Mouse (Mus musculus): ENCODE measurements at regions not wholly inside any gene's neighbourhood (a gene's known extent, or its start where the extent isn't known, plus 50 kb on each side); places are given as distances from the start of the nearest gene placed in this dataset.

DNA sequence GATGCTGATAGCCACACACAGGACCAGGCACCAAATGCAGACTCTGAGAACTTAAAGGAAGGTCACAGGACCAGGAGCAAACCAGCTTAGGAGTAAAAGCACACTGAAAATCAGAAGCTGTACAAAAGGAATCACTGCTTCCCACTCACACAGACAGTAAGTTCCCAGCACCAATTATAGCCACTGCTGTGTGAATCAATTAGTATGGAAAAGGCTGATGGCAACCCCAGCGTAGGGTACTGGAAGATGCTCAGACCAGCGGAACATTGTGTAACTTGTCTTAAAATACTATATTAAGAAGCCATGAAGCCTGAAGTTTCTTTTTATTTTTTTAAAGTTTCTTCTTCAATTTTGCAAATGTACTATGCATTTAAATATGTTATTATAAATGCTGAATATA, 115.8 kb downstream of the Lnpk start:
- no peak overlapping the region for H3K27ac ChIP-seq
- no peak for ATAC-seq (ENCODE audit: low FRiP score)
- 86% methylated on average over 2 of the region's 2 CpGs for WGBS
- 0 out of 2 replicates have a peak, but pooled peaks cover 5% of the 10 kb centered on the region for H3K27me3 ChIP-seq
- H3K4me1 ChIP-seq (replicated peaks): no peaks in the 10 kb centered on the region
- H3K9me3 ChIP-seq: no peaks in the 10 kb centered on the region
- H3K36me3 ChIP-seq: no peaks in the 10 kb centered on the region
- H3K4me3 ChIP-seq: no peak overlapping the region
- no peak overlapping the region for H3K9ac ChIP-seq
- no peak overlapping the region for H3K4me2 ChIP-seq

DNA sequence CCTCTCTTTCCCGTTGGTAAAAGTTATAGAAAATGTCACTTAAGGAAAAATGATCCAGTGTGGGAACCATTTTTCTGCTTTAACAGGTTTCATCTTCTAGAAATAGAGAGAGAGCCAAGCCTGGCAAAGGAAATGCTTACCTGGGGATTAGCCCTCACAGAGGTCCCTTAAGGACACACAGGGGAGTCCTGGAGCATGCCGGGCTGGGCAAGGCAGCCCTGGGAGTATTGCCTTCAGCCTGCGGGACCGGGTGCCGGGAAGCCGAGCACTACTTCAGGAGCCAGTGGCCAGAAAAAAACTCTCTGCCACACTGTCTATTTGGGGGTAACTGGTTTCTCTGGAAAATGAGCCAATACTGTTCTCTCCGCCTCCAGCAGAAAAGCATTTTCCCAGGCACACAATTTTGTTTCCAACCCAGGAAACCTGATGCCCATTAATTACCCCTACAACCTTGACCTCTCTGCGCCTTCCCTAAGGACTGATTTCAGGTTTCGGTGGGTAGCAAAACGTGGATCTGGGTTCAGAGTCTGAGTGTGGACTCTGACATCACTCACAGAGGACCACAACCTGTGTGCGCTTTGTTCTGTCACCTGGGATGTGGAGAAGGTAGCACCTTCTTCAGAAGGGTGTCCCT, 117.9 kb downstream of the Lnpk start:
- no peak overlapping the region for H3K4me2 ChIP-seq
- H3K9ac ChIP-seq: no peak overlapping the region
- no peaks in the 10 kb centered on the region for H3K36me3 ChIP-seq
- 68% methylated on average over 11 of the region's 11 CpGs for WGBS
- no peaks in the 10 kb centered on the region for H3K9me3 ChIP-seq
- H3K4me1 ChIP-seq (replicated peaks): no peaks in the 10 kb centered on the region
- H3K27me3 ChIP-seq: 0 out of 2 replicates have a peak, but pooled peaks cover 5% of the 10 kb centered on the region
- H3K4me3 ChIP-seq: no peak overlapping the region
- no peak overlapping the region for H3K27ac ChIP-seq
- ATAC-seq (ENCODE audit: low FRiP score): no peak

DNA sequence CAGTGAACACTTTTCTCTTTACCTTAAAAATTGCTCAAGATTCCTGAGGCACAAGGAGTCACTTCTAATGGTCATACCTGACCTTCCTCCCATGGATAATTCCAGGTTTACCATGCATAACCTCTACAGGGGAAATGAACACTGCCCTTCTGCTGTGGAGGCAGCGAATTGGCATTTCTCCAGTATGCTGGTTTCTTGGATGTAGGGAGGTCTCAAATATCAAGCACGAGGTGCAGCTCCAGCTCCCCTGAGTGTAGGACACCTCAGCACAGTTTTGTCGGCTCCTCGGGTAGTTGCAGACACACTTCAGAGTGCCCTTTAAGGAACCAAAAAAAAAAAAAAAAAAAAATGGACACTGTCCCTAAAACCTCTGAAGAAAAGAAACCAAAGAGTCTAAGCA, 124.8 kb downstream of the Lnpk start:
- Histone ChIP-seq H3K9me3 (no peaks in the 10 kb centered on the region), H3K27ac (no peak overlapping the region), H3K4me3 (no peak overlapping the region), H3K36me3 (no peaks in the 10 kb centered on the region), H3K4me2 (no peak overlapping the region), H3K9ac (no peak overlapping the region), H3K27me3 (peaks cover 10% of the 10 kb centered on the region; the same call in 1 of the 2 replicates), H3K4me1 (replicated peaks) (peaks cover 33% of the 10 kb centered on the region)
- 81% methylated on average over 4 of the region's 4 CpGs for WGBS
- ATAC-seq (ENCODE audit: low FRiP score): no peak

GRCm38 (mm10) chr2:74452679-74453078, 126.6 kb downstream of the Lnpk start:
- Histone ChIP-seq H3K27ac (no peak overlapping the region), H3K4me3 (no peak overlapping the region), H3K4me2 (no peak overlapping the region), H3K9ac (no peak overlapping the region), H3K9me3 (no peaks in the 10 kb centered on the region), H3K27me3 (peaks cover 10% of the 10 kb centered on the region; the same call in 1 of the 2 replicates), H3K4me1 (replicated peaks) (peaks cover 36% of the 10 kb centered on the region), H3K36me3 (no peaks in the 10 kb centered on the region)
- ATAC-seq (ENCODE audit: low FRiP score): no peak
- WGBS: 90% methylated on average over 1 of the region's 1 CpGs

GRCm38 (mm10) chr2:74451578-74451977, 127.7 kb downstream of the Lnpk start:
- no peak overlapping the region for H3K9ac ChIP-seq

DNA sequence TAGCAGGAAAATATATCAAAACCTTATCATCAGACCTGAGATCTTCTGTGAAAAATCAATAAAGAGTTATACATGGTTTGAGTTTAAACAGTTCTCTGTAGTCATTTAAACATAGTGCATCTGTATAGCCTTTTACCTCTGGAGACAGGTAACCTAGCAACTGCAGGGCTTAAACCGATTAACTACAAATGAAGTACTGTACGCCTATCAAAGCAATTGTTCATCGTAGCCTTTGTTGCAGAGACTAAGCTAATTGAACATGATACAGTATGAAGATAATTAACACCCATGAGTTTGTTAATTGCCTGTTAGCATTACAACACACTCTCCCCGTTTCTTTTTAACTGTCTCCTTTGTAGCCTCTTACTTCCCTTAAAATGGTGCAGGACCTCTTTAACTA, 128.2 kb downstream of the Lnpk start:
- Histone ChIP-seq H3K4me1 (replicated peaks) (peaks cover 36% of the 10 kb centered on the region), H3K27ac (peak overlapping the region; percentile 74), H3K4me2 (no peak overlapping the region; the same call in 1 of the 2 replicates), H3K36me3 (no peaks in the 10 kb centered on the region), H3K27me3 (peaks cover 10% of the 10 kb centered on the region; the same call in 1 of the 2 replicates), H3K4me3 (no peak overlapping the region), H3K9me3 (no peaks in the 10 kb centered on the region), H3K9ac (no peak overlapping the region)
- peak; percentile 67 for ATAC-seq (ENCODE audit: low FRiP score)
- WGBS: 16% methylated on average over 4 of the region's 4 CpGs

More at GRCm38 (mm10) chr2:74451578-74451977, 127.7 kb downstream of the Lnpk start:
- peaks cover 10% of the 10 kb centered on the region; the same call in 1 of the 2 replicates for H3K27me3 ChIP-seq
- ATAC-seq (ENCODE audit: low FRiP score): no peak
- 23% methylated on average over 6 of the region's 6 CpGs for WGBS
- no peaks in the 10 kb centered on the region for H3K36me3 ChIP-seq
- peaks cover 36% of the 10 kb centered on the region for H3K4me1 ChIP-seq (replicated peaks)
- no peak overlapping the region; the same call in 1 of the 2 replicates for H3K4me2 ChIP-seq
- H3K9me3 ChIP-seq: no peaks in the 10 kb centered on the region
- no peak overlapping the region for H3K4me3 ChIP-seq
- peak overlapping the region; percentile 74 for H3K27ac ChIP-seq

GRCm38 (mm10) chr2:74450064-74450765, 129.0 kb downstream of the Lnpk start:
- WGBS: 19% methylated on average over 11 of the region's 11 CpGs
- peaks cover 36% of the 10 kb centered on the region for H3K4me1 ChIP-seq (replicated peaks)
- H3K36me3 ChIP-seq: no peaks in the 10 kb centered on the region
- no peaks in the 10 kb centered on the region for H3K9me3 ChIP-seq
- no peak overlapping the region for H3K4me3 ChIP-seq
- H3K27ac ChIP-seq: peak overlapping the region; percentile 81
- peaks cover 7% of the 10 kb centered on the region; the same call in 1 of the 2 replicates for H3K27me3 ChIP-seq
- ATAC-seq (ENCODE audit: low FRiP score): peak; percentile 60
- no peak overlapping the region for H3K9ac ChIP-seq
- H3K4me2 ChIP-seq: 0 out of 2 replicates have a peak overlapping the region, but pooled peaks have one; percentile 17

GRCm38 (mm10) chr2:74435184-74435911, 143.9 kb downstream of the Lnpk start:
- Histone ChIP-seq H3K27ac (no peak overlapping the region), H3K4me3 (no peak overlapping the region), H3K36me3 (no peaks in the 10 kb centered on the region), H3K9me3 (peaks cover 15% of the 10 kb centered on the region), H3K4me1 (replicated peaks) (no peaks in the 10 kb centered on the region), H3K27me3 (no peaks in the 10 kb centered on the region), H3K9ac (no peak overlapping the region), H3K4me2 (no peak overlapping the region)
- no peak for ATAC-seq (ENCODE audit: low FRiP score)
- 94% methylated on average over 13 of the region's 13 CpGs for WGBS

GRCm38 (mm10) chr2:74426746-74427145, 152.5 kb downstream of the Lnpk start:
- peak overlapping the region; percentile 86 for H3K27ac ChIP-seq
- H3K9me3 ChIP-seq: no peaks in the 10 kb centered on the region
- peak; percentile 97 for ATAC-seq (ENCODE audit: low FRiP score)
- peak overlapping the region; percentile 23 for H3K4me3 ChIP-seq
- H3K36me3 ChIP-seq: no peaks in the 10 kb centered on the region
- H3K27me3 ChIP-seq: no peaks in the 10 kb centered on the region
- H3K4me1 ChIP-seq (replicated peaks): peaks cover 14% of the 10 kb centered on the region
- peak overlapping the region; percentile 45 for H3K4me2 ChIP-seq
- WGBS: 13% methylated on average over 15 of the region's 15 CpGs
- H3K9ac ChIP-seq: peak overlapping the region; percentile 53

DNA sequence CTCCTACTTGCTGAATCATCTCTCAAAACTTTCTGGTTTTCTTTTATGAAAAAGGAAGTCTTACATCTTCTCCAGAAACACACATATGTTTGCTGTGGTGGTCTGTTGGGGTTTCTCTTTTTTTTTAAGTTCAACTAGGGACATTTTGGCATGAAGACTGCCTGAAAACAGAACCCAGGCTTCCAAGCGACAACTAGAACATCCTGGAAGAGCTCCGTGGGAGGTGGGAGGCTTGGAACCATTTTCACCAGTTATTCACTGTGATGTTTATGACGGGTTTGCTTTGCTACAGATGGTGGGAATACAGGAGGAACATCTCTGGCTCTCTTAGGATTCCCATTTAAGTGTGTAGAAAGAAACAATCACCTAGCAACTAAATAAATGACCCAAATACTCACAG, 154.5 kb downstream of the Lnpk start:
- no peaks in the 10 kb centered on the region for H3K36me3 ChIP-seq
- no peak for ATAC-seq (ENCODE audit: low FRiP score)
- no peak overlapping the region for H3K9ac ChIP-seq
- no peak overlapping the region for H3K4me2 ChIP-seq
- 88% methylated on average over 3 of the region's 3 CpGs for WGBS
- no peaks in the 10 kb centered on the region for H3K9me3 ChIP-seq
- H3K27me3 ChIP-seq: no peaks in the 10 kb centered on the region
- peaks cover 14% of the 10 kb centered on the region for H3K4me1 ChIP-seq (replicated peaks)
- no peak overlapping the region for H3K27ac ChIP-seq
- no peak overlapping the region for H3K4me3 ChIP-seq

GRCm38 (mm10) chr2:74416097-74416496, 163.1 kb downstream of the Lnpk start:
- Histone ChIP-seq H3K4me1 (replicated peaks) (no peaks in the 10 kb centered on the region; the same call in 1 of the 2 replicates), H3K9me3 (no peaks in the 10 kb centered on the region), H3K4me2 (no peak overlapping the region), H3K4me3 (no peak overlapping the region), H3K27me3 (no peaks in the 10 kb centered on the region), H3K36me3 (no peaks in the 10 kb centered on the region), H3K9ac (no peak overlapping the region), H3K27ac (no peak overlapping the region)
- no peak for ATAC-seq (ENCODE audit: low FRiP score)
- WGBS: 24% methylated on average over 4 of the region's 4 CpGs

DNA sequence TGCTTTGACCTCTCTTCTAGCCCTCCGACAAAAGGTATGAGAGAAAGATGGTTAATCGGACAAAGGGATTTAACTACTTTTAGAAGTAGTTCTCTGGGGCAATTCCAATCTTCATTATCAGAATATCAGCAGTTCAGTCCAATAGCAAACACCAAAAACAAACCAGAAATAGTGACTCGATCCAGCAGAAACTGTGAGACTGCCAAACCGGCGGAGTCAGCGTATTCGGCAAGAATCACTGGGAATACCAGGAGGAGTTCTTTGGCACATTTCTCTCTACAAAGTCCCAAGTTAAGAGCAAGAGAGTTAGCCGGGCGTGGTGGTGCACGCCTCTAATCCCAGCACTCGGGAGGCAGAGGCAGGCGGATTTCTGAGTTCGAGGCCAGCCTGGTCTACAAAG, 164.5 kb downstream of the Lnpk start:
- no peak for ATAC-seq (ENCODE audit: low FRiP score)
- H3K9me3 ChIP-seq: no peaks in the 10 kb centered on the region
- no peaks in the 10 kb centered on the region for H3K36me3 ChIP-seq
- no peak overlapping the region for H3K27ac ChIP-seq
- 97% methylated on average over 13 of the region's 13 CpGs for WGBS
- H3K27me3 ChIP-seq: no peaks in the 10 kb centered on the region
- H3K4me3 ChIP-seq: no peak overlapping the region
- H3K4me2 ChIP-seq: no peak overlapping the region
- H3K9ac ChIP-seq: no peak overlapping the region
- no peaks in the 10 kb centered on the region; the same call in 1 of the 2 replicates for H3K4me1 ChIP-seq (replicated peaks)
